Mouse (Mus musculus): ENCODE data around the gene Vmn1r210.

GRCm38 (mm10) chr13:22854760-22855159 lies 23.6 kb upstream of the Vmn1r210 start:
- TF ChIP-seq EP300 (IDR thresholded peaks at IDR 0.05; ENCODE audit: low read depth): no peak
- no peak for TF ChIP-seq CTCF (IDR thresholded peaks at IDR 0.05; ENCODE audit: low read depth)

All from heart, postnatal 0 days (tissue).